Mouse (Mus musculus) MEL (cell line): ENCODE measurements around the gene Rabgap1l. TPM values are rescaled to one million over a fixed set of nuclear protein-coding genes. Genes with fewer than 3 reads are reported as not detected.

Source experiments
- DNase-seq: peaks from one replicate; pipeline ENCODE4 v3.0.0; 2011; ENCODE audit warnings: low read depth, low spot score
- H3K27ac ChIP-seq: 2 replicates; pipeline ENCODE4 v1.5.1; 2012; ENCODE audit warnings: low read depth, mild to moderate bottlenecking, control low read depth, low read length, moderate library complexity; ENCODE audit not compliant: control insufficient read depth
- H3K27me3 ChIP-seq, 2 experiments: fragments of 150-350 bp in 1 of 2; sonication (generic) in 1 of 2; 2 replicates each; pipeline ENCODE4 v1.6.1; 2012; ENCODE audit warnings: low read length in 2 of 2, mild to moderate bottlenecking in 2 of 2, improper control_type of control experiment in 1 of 2, moderate library complexity in 1 of 2; ENCODE audit not compliant: insufficient read depth in 2 of 2, control insufficient read depth in 1 of 2
- H3K36me3 ChIP-seq, 2 experiments: 2 replicates each; pipeline ENCODE4 v1.6.1; 2012 to 2014; ENCODE audit warnings: low read length in 2 of 2, improper control_type of control experiment in 1 of 2, inconsistent platforms in 1 of 2, mild to moderate bottlenecking in 1 of 2; ENCODE audit not compliant: insufficient read depth in 2 of 2, control insufficient read depth in 1 of 2
- H3K4me1 ChIP-seq, 2 experiments: fragments of 150-350 bp in 1 of 2; sonication (generic) in 1 of 2; 2 replicates each; pipeline ENCODE4 v1.6.1; 2012; ENCODE audit warnings: low read length in 2 of 2, improper control_type of control experiment in 1 of 2, mild to moderate bottlenecking in 1 of 2; ENCODE audit not compliant: insufficient read depth in 2 of 2, control insufficient read depth in 1 of 2
- H3K4me3 ChIP-seq, 2 experiments: fragments of 150-350 bp in 1 of 2; sonication (generic) in 1 of 2; 2 replicates each; pipeline ENCODE4 v1.5.1; 2012; ENCODE audit warnings: low read depth in 2 of 2, low read length in 2 of 2, mild to moderate bottlenecking in 2 of 2, moderate library complexity in 2 of 2, control low read depth in 1 of 2, improper control_type of control experiment in 1 of 2; ENCODE audit not compliant: control insufficient read depth in 1 of 2, insufficient read depth in 1 of 2
- H3K79me2 ChIP-seq: 2 replicates; pipeline ENCODE4 v1.6.1; 2012; ENCODE audit warnings: mild to moderate bottlenecking, low read length, moderate library complexity; ENCODE audit not compliant: control insufficient read depth, poor library complexity, insufficient read depth
- H3K9ac ChIP-seq: 2 replicates; pipeline ENCODE4 v1.6.1; 2012; ENCODE audit warnings: low read depth, mild to moderate bottlenecking, control low read depth, low read length, moderate library complexity; ENCODE audit not compliant: control insufficient read depth, poor library complexity, severe bottlenecking
- H3K9me3 ChIP-seq: fragments of 150-350 bp; sonication (generic); replicated peaks from 2 replicates; pipeline ENCODE4 v1.6.1; 2012; ENCODE audit warnings: mild to moderate bottlenecking, low read length, improper control_type of control experiment, moderate library complexity; ENCODE audit not compliant: insufficient read depth
- BHLHE40 ChIP-seq: IDR thresholded peaks from 2 replicates; pipeline ENCODE4 v1.6.1; 2012; ENCODE audit warnings: low read depth, mild to moderate bottlenecking, inconsistent platforms, low read length, improper control_type of control experiment, borderline replicate concordance
- CHD1 ChIP-seq: IDR thresholded peaks from 2 replicates; pipeline ENCODE4 v1.6.1; 2012; ENCODE audit warnings: low read depth, mild to moderate bottlenecking, inconsistent platforms, low read length, improper control_type of control experiment
- CHD2 ChIP-seq: IDR thresholded peaks from 2 replicates; pipeline ENCODE4 v1.6.1; 2011; ENCODE audit warnings: low read length, improper control_type of control experiment
- CTCF ChIP-seq, 3 experiments: IDR thresholded peaks in 2 of 3; conservative IDR thresholded peaks in 1 of 3; 2 replicates each; pipeline ENCODE4 v1.5.1; 2011 to 2012; ENCODE audit warnings: low read length in 3 of 3, low read depth in 2 of 3, mild to moderate bottlenecking in 2 of 3, improper control_type of control experiment in 1 of 3, inconsistent platforms in 1 of 3, mixed read lengths in 1 of 3, moderate library complexity in 1 of 3; ENCODE audit not compliant: control insufficient read depth in 1 of 3, insufficient read depth in 1 of 3, poor library complexity in 1 of 3, severe bottlenecking in 1 of 3
- GABPA ChIP-seq: IDR thresholded peaks from 2 replicates; pipeline ENCODE4 v1.6.1; 2012; ENCODE audit warnings: low read depth, mild to moderate bottlenecking, inconsistent platforms, low read length, improper control_type of control experiment, moderate library complexity
- KAT2A ChIP-seq: conservative IDR thresholded peaks from 2 replicates; pipeline ENCODE4 v1.6.1; 2012; ENCODE audit warnings: low read depth, low read length, improper control_type of control experiment, inconsistent platforms
- MAFK ChIP-seq: IDR thresholded peaks from 2 replicates; pipeline ENCODE4 v1.6.1; 2011; ENCODE audit warnings: low read depth, mild to moderate bottlenecking, low read length, improper control_type of control experiment, borderline replicate concordance
- MAX ChIP-seq: IDR thresholded peaks from 2 replicates; pipeline ENCODE4 v1.6.1; 2011; ENCODE audit warnings: low read length, improper control_type of control experiment
- MEF2A ChIP-seq: IDR thresholded peaks from 2 replicates; pipeline ENCODE4 v1.6.1; 2014; ENCODE audit warnings: low read depth, mild to moderate bottlenecking, inconsistent platforms, low read length, improper control_type of control experiment; ENCODE audit not compliant: poor library complexity, insufficient replicate concordance, severe bottlenecking; ENCODE audit errors: extremely low read depth
- MYC ChIP-seq: IDR thresholded peaks from 2 replicates; pipeline ENCODE4 v1.6.1; 2011; ENCODE audit warnings: low read depth, mild to moderate bottlenecking, low read length, improper control_type of control experiment, moderate library complexity
- NRF1 ChIP-seq: IDR thresholded peaks from 2 replicates; pipeline ENCODE4 v1.6.1; 2014; ENCODE audit warnings: low read depth, mild to moderate bottlenecking, inconsistent platforms, low read length, improper control_type of control experiment, moderate library complexity; ENCODE audit not compliant: poor library complexity, insufficient read depth, severe bottlenecking
- POLR2A ChIP-seq, 2 experiments: IDR thresholded peaks; 2 replicates each; pipeline ENCODE4 v1.6.1; 2011 to 2012; ENCODE audit warnings: low read length in 2 of 2, mild to moderate bottlenecking in 2 of 2, control low read depth in 1 of 2, improper control_type of control experiment in 1 of 2, low read depth in 1 of 2, moderate library complexity in 1 of 2; ENCODE audit not compliant: control insufficient read depth in 1 of 2, insufficient read depth in 1 of 2, poor library complexity in 1 of 2
- POLR2AphosphoS5 ChIP-seq: IDR thresholded peaks from 2 replicates; pipeline ENCODE4 v1.6.1; 2012; ENCODE audit warnings: low read depth, borderline replicate concordance, mild to moderate bottlenecking, inconsistent platforms, low read length, moderate library complexity, mixed read lengths
- RAD21 ChIP-seq: IDR thresholded peaks from 2 replicates; pipeline ENCODE4 v1.6.1; 2011; ENCODE audit warnings: mild to moderate bottlenecking, low read depth, low read length, improper control_type of control experiment
- SIN3A ChIP-seq: IDR thresholded peaks from 2 replicates; pipeline ENCODE4 v1.6.1; 2012; ENCODE audit warnings: low read length, improper control_type of control experiment, inconsistent platforms
- SMC3 ChIP-seq: IDR thresholded peaks from 2 replicates; pipeline ENCODE4 v1.6.1; 2011; ENCODE audit warnings: low read depth, low read length, improper control_type of control experiment
- TAL1 ChIP-seq: IDR thresholded peaks from 2 replicates; pipeline ENCODE4 v1.6.1; 2012; ENCODE audit warnings: mild to moderate bottlenecking, inconsistent platforms, low read length, moderate library complexity, mixed read lengths
- TBP ChIP-seq: IDR thresholded peaks from 2 replicates; pipeline ENCODE4 v1.8.0; 2011; ENCODE audit warnings: low read depth, low read length, improper control_type of control experiment
- TCF12 ChIP-seq: IDR thresholded peaks from 2 replicates; pipeline ENCODE4 v1.6.1; 2014; ENCODE audit warnings: low read depth, mild to moderate bottlenecking, inconsistent platforms, low read length, improper control_type of control experiment, moderate library complexity
- UBTF ChIP-seq: IDR thresholded peaks from 2 replicates; pipeline ENCODE4 v1.6.1; 2012; ENCODE audit warnings: low read depth, mild to moderate bottlenecking, inconsistent platforms, low read length, improper control_type of control experiment, moderate library complexity, borderline replicate concordance; ENCODE audit not compliant: insufficient read depth
- USF2 ChIP-seq, 2 experiments: IDR thresholded peaks; 2 replicates each; pipeline ENCODE4 v1.6.1; 2011 to 2012; ENCODE audit warnings: improper control_type of control experiment in 2 of 2, low read length in 2 of 2, borderline replicate concordance in 1 of 2, inconsistent platforms in 1 of 2, low read depth in 1 of 2, mild to moderate bottlenecking in 1 of 2; ENCODE audit not compliant: insufficient read depth in 1 of 2
- ZC3H11A ChIP-seq: IDR thresholded peaks from 2 replicates; pipeline ENCODE4 v1.6.1; 2012; ENCODE audit warnings: low read depth, mild to moderate bottlenecking, inconsistent platforms, low read length, improper control_type of control experiment
- ZNF384 ChIP-seq: IDR thresholded peaks from 2 replicates; pipeline ENCODE4 v1.6.1; 2012; ENCODE audit warnings: low read depth, mild to moderate bottlenecking, inconsistent platforms, low read length, improper control_type of control experiment
- polyA plus RNA-seq, 2 experiments: library from polyadenylated mRNA; stranded (reverse) in 1 of 2; unstranded in 1 of 2; fragments of >175 nt in 1 of 2; fragments of >200 nt in 1 of 2; gene quantifications; 2 replicates each; pipeline versions ENCODE4 v1.2.1 to v1.2.4; 2012; ENCODE audit warnings: low replicate concordance in 2 of 2, low read depth in 1 of 2; ENCODE audit not compliant: insufficient read length in 2 of 2, insufficient read depth in 1 of 2, missing spikeins in 1 of 2
- total RNA-seq: library from RNA; depleted of rRNA; stranded (reverse); fragments of 300-350 nt; gene quantifications from 2 replicates; pipeline ENCODE4 v1.2.3, GENCODE M21; 2012

Gene Rabgap1l
- total and polyA plus RNA-seq, 3 experiments, result 24.1 to 26.2 TPM; not detected in 1

DNA sequence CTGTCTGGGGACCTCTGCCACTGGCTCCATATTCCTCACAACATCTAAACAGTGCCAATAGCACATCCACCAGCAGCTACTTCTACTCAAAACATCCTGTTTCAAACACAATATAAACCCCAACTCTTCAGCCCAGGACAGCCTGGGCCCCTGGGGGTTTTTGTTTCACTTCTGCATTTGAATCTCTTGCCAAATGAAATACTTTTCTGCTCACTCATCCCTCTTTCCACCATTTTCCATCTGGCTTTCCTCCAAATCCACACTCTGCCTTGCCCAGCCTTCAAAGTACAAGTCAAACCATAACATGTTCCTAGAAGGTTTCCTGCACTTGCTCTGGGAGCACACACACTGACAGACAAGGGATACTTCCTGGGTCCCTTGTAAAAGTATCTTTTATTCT lies 559.1 kb downstream of the Rabgap1l start:
- Histone ChIP-seq H3K27ac (no peak overlapping the region), H3K27me3 (no peaks in the 10 kb centered on the region), H3K79me2 (no peaks in the 10 kb centered on the region), H3K4me3 (no peak overlapping the region), H3K4me1 (no peaks in the 10 kb centered on the region; a peak in 1 of 4 replicates), H3K9ac (no peak overlapping the region)
- DNase-seq, result peak; percentile 46
- TF ChIP-seq POLR2A (IDR thresholded peaks at IDR 0.05; ENCODE audit: control insufficient read depth in 1 of 2, insufficient read depth in 1 of 2, low read depth in 1 of 2, low read length in 2 of 2, poor library complexity in 1 of 2) (no peak), TBP (no peak), ZNF384 (no peak), POLR2AphosphoS5 (no peak), CTCF (IDR thresholded peaks at IDR 0.05 in 2 of 3, conservative IDR thresholded peaks at IDR 0.05 in 1 of 3; ENCODE audit: control insufficient read depth in 1 of 3, insufficient read depth in 1 of 3, low read depth in 2 of 3, low read length in 3 of 3, poor library complexity in 1 of 3, severe bottlenecking in 1 of 3) (no peak), MAFK (no peak), ZC3H11A (no peak), SMC3 (no peak), KAT2A (no peak), GABPA (no peak), CHD1 (no peak), TCF12 (no peak), UBTF (no peak), CHD2 (no peak), BHLHE40 (no peak)
- TF ChIP-seq, all 39 proteins: peak for 0
- no peaks in the 10 kb centered on the region for H3K9me3 ChIP-seq
- H3K36me3 ChIP-seq, result 0 out of 4 replicates have a peak, but pooled peaks cover 0 to 2% of the 10 kb centered on the region in 2 experiments

DNA sequence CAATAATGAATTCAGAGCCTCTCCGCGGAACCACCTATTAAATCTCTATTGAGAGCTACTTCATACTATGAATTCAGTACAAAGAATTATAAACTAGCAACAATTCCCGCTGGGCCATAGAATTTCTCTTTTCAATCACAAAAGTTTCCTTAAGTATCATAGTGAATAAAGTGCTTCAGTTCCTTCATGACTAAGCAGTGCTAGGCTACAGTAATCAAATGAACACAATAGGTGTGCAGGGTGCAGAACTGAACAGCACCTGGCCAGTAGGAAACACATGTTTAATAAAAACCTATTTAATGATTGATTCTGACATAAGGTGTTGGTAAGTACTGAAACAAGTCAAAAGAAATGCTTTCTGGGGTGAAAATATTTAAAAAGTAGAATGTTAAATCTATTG lies 560.9 kb downstream of the Rabgap1l start:
- Histone ChIP-seq H3K4me3 (no peak overlapping the region), H3K27ac (no peak overlapping the region), H3K79me2 (no peaks in the 10 kb centered on the region), H3K27me3 (no peaks in the 10 kb centered on the region), H3K36me3 (0 out of 4 replicates have a peak, but pooled peaks cover 0 to 2% of the 10 kb centered on the region in 2 experiments), H3K9me3 (no peaks in the 10 kb centered on the region), H3K4me1 (no peaks in the 10 kb centered on the region; a peak in 1 of 4 replicates), H3K9ac (no peak overlapping the region)
- no peak for TF ChIP-seq MAFK
- TF ChIP-seq SIN3A, result no peak
- no peak for TF ChIP-seq MYC
- no peak for TF ChIP-seq ZC3H11A
- no peak for TF ChIP-seq TBP
- TF ChIP-seq TCF12, result no peak
- no peak for TF ChIP-seq MAX
- no peak for TF ChIP-seq TAL1
- TF ChIP-seq NRF1, result no peak
- no peak for TF ChIP-seq UBTF
- TF ChIP-seq POLR2AphosphoS5, result no peak
- no peak for TF ChIP-seq ZNF384
- no peak for TF ChIP-seq SMC3
- TF ChIP-seq USF2 (IDR thresholded peaks at IDR 0.05; ENCODE audit: borderline replicate concordance in 1 of 2, insufficient read depth in 1 of 2, low read depth in 1 of 2, low read length in 2 of 2), result no peak
- TF ChIP-seq MEF2A, result no peak
- TF ChIP-seq RAD21, result no peak
- TF ChIP-seq CTCF (IDR thresholded peaks at IDR 0.05 in 2 of 3, conservative IDR thresholded peaks at IDR 0.05 in 1 of 3; ENCODE audit: control insufficient read depth in 1 of 3, insufficient read depth in 1 of 3, low read depth in 2 of 3, low read length in 3 of 3, poor library complexity in 1 of 3, severe bottlenecking in 1 of 3), result no peak
- no peak for TF ChIP-seq POLR2A (IDR thresholded peaks at IDR 0.05; ENCODE audit: control insufficient read depth in 1 of 2, insufficient read depth in 1 of 2, low read depth in 1 of 2, low read length in 2 of 2, poor library complexity in 1 of 2)
- DNase-seq, result no peak
